Mouse (Mus musculus) adrenal gland, postnatal 36 days (tissue): ENCODE data around the gene Hnrnpul1. TPM values are rescaled to one million over a fixed set of nuclear protein-coding genes. Genes with fewer than 3 reads are reported as not detected.
A peak's percentile ranks its signal among the peaks of the same experiment; 100 is the strongest.
"Not testable (repeated sequence)": the region's sequence is repeated elsewhere in the genome, so short reads cannot be mapped to it uniquely, and the experiment has no call there.

Source experiments
- DNase-seq, 2 experiments: peaks; one replicate each; pipeline ENCODE4 v3.0.0; 2021; ENCODE audit warnings: mixed read lengths in 1 of 2
- long read RNA-seq, 2 experiments: library from polyadenylated mRNA; stranded (forward); transcript quantifications; one replicate each; pipeline ENCODE4 v2.0.0; 2021; ENCODE audit warnings: borderline sequencing depth in 2 of 2
- total RNA-seq, 2 experiments: library from RNA; stranded (reverse); gene quantifications; 2 replicates each; pipeline ENCODE4 v1.2.3; 2021

The Hnrnpul1 gene
- 100 to 1,000 TPM; 102 to 113 TPM for total RNA-seq
- long read RNA-seq, experiment 1, partial matches to known transcripts: 4 of 4 reads
- long read RNA-seq, experiment 1, other reads (novel, unspliced or antisense): 0 of 4 reads
- long read RNA-seq, experiment 2, transcript Hnrnpul1-205 (15 exons, 3,784 nt): major isoform, 6 of 9 reads
- long read RNA-seq, experiment 2, partial matches to known transcripts: 2 of 9 reads
- long read RNA-seq, experiment 2, other reads (novel, unspliced or antisense): 1 of 9 reads

DNA sequence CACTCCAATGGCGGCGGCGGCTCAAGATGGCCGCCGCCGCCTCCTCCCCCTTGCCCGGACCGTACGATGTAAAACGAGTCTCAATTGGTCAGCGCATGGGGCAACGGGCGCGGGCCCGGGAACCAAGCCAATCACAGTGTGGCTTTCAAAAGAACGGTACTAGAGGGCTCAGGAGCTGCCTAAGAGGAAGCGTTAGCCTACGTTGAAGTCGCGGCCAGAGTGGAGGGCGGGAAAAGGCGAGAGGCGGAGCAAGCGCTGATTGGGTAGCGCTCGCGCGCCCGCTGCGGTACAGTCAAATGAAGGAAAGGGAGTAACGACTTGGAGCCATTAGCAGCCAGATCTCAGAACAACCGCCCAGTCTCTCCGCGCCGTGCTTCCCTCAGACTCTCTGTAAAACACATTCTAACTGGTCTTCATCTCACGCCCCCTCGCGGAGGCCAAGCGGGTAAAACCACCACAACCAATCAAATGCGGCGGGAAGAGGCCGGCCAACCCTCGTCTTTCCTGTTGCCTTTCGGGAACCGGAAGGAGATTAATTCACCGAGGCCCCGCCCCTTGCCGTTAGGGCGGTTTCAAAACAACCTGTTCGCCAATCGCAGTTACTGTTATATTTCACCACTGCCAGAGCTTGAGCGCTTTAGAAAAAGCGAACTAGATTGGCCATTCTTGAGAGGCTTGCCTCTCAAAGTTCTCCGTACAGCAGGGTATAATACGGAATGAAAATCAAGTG, at the start of gene Hnrnpul1:
Gene Hnrnpul1 (minus strand): TSS at position 20 of the 730 bp plus-strand sequence.
- peak; percentile 98 for DNase-seq

DNA sequence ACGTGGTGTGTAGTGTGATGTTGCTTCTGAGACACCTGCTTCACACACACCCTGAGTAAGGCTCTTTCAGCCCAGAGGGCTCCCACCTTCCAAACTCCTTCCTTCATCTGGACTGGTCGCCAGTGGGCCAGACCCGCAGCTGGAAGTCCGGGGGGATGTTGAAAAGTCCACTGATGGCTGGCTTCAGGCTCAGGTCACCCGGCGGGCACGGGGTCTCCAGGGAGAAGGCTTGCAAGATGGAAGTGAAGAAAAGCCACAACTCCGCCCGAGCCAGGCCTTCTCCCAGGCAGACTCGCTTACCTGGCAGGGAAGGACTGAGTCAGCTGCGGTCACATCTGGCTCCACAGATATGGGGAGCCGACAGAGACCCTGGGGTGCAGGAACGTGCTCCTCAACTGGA, 48.9 kb upstream of the Hnrnpul1 start:
- no peak for DNase-seq

DNA sequence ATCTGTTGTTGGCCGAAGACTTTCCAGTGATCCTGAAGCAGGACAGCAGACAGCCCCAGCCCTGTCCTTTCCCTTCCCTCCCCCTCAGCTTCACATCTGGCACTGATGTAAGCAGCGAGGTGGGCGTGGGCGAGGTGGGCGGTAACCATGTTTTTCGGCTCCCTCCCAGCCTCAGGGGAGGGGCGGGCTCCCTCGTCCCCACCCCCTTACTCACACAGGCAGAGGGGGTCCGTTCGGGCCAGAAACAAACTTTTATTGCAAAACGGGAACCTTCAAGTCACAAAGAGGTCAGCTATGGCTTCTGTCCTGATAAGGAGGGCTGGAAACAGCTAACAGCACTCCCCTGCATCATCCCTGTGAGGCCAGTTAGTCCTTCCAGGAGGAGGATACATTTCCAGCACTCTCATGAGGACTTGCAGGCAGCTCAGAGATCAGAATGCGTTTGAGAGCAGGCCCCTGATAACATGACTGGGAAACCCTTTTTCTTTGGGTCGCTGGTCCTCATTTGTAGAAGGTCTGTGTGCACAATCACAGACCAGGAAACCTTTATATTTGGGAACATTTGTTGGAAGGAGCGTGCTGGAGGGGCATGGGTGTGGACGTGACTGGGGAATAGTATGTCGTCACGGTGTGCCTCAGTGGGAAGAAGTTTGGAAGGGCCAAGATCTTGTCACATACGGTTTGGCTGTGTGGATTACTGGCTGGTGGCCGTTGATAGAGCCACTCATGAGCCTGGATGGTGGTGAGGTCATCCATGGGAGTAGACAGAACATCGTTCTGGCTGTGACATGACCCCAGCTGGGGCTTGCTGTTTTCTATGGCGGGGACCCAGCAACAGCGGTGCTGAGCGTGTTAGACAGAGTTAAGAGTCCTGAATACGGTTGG, 47.9 kb upstream of the Hnrnpul1 start:
- DNase-seq: peak; percentile 51 to 54

DNA sequence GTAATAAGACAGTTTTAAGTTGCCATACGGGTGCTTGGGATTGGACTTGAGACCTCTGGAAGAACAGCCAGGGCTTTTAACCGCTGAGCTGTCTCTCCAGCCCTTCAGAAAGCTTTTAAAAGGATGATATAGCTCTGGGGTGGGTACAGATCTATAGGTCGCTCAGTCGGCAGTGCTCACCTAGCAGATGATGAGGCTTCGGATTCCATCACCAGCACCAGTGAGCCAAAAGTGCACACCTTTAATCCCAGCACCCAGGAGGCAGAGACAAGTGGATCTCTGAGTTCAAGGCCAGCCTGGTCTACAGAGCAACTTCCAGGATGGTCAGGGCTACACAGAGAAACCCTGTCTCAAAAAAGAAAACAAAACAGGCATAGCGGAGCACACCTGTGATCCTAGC, 46.5 kb upstream of the Hnrnpul1 start:
- no peak for DNase-seq

DNA sequence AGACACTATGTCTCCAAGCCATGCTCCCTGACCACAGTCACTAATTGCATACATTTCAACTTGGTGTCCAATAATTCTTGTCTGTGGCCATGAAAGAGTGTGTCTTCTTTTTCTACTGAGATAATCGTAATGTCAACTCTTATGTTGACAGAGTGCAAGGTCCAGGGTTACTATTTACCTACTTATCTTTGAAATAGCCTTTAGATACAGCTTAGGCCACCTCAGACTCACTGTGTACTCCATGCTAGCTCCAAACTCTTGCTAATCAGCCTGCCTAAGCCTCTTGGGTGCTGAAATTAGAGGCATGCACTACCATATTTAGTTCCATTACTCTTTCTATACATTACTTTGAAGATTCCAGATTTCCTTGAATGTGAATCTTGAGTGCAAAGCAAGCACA, 44.8 kb upstream of the Hnrnpul1 start:
- DNase-seq: no peak

DNA sequence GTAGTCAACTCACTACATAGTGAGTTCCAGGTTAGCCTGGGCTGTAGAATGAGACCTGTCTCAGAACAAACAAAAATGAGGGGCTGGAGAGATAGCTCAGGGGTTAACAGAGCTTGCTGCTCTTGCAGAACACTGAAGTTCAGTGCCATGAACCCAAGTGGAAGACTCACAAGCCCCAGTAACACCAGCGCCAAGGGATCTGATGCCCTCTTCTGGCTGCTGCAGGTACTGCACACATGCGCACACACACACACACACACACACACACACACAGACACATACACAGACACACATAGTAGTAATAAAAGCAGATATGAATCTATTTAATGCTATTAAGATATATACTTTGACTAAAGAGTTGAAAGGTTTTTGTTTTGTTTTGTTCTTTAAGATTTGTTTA, 44.0 kb upstream of the Hnrnpul1 start:
- DNase-seq: no peak

DNA sequence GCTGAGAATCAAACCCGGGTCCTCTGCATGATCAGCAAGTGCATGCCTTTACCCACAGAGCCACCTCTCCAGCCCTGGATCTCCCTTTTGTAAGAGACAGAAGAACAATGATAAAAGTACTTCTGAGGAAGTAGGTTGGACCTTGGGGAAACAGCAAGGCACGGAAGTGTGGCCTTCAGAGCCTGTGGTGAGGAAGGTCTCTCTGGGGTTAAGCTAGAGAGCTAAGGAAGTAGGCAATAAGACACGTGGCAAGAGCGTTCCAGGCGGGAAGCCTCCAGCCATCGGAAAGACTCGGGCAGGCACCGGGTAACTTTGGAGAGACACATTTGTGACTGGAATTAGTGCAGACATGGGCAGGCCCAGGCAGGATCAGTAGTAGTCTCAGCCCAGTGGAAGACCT, 40.2 kb upstream of the Hnrnpul1 start:
- no peak for DNase-seq

DNA sequence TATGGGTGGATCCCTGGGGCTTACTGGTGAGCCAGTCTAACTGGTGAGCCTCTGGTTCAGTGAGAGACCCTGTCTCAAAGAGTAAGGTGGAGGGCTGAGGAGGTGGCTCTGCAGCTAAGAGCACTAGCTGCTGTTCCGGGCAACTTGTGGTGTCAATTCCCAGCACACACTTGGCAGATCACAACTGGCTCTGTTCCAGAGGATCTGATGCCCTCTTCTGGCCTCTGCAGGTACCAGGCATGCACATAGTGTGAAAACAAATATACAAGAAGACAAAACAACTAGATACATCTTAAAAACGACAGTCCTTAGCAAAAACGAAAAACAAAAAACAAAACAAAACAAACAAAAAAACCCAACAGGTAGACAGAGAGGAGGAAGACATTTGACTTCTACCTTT, 39.1 kb upstream of the Hnrnpul1 start:
- DNase-seq: peak; percentile 49 to 63

DNA sequence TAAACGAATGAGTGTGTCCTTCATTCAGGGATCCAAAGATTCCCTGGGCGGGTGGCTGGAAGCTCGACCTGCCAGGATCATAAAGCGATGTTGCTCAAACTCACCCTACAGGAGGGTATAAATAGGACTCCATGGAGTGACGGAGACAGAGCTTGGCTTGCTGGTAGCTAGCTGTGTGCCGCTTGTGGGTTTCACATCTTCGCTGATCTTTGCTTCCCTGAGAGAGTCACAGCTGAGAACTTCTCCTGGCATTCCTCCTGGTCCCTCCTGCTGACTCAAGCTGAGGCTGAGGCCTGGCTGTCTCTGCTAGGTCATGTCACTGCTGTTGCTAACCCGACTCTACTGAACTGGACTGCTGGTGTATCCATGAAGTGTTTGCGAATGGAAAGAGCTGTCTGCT, 38.4 kb upstream of the Hnrnpul1 start:
- DNase-seq: not testable (repeated sequence)

DNA sequence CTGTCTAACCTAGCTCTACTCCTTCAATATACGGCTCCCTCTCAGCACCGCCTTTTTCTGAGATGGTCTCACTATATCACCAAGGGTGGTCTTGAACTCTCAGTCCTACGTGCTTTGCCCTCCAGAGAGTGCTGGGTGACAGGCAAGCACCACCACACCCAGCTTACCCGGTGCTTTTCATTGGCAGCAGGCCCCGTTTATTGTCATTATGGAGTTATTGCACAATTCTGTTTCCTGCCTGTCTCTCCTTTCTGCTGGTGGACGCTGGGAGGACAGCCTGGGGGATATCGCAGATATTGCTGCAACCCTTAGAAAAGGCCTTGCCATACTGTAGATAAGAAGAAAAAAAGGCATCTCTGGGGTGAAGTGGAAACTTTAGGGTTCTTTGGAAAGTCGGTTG, 36.1 kb upstream of the Hnrnpul1 start:
- DNase-seq: peak in 1 of 2 experiments; percentile 31

DNA sequence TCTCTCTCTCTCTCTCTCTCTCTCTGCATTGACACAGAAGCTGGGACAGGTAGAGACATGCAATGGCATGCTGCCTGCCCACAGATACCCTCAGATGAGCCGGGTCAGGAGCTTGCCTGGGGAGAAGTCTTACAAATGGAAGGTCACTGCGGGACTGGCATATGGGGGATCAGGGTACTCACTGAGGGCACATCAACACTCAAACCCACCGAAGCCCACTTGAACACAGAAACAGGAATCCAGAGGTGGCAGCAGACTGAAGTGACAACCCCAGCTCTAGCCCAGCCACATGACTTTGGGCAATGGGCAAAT, 34.5 kb upstream of the Hnrnpul1 start:
- DNase-seq: no peak

DNA sequence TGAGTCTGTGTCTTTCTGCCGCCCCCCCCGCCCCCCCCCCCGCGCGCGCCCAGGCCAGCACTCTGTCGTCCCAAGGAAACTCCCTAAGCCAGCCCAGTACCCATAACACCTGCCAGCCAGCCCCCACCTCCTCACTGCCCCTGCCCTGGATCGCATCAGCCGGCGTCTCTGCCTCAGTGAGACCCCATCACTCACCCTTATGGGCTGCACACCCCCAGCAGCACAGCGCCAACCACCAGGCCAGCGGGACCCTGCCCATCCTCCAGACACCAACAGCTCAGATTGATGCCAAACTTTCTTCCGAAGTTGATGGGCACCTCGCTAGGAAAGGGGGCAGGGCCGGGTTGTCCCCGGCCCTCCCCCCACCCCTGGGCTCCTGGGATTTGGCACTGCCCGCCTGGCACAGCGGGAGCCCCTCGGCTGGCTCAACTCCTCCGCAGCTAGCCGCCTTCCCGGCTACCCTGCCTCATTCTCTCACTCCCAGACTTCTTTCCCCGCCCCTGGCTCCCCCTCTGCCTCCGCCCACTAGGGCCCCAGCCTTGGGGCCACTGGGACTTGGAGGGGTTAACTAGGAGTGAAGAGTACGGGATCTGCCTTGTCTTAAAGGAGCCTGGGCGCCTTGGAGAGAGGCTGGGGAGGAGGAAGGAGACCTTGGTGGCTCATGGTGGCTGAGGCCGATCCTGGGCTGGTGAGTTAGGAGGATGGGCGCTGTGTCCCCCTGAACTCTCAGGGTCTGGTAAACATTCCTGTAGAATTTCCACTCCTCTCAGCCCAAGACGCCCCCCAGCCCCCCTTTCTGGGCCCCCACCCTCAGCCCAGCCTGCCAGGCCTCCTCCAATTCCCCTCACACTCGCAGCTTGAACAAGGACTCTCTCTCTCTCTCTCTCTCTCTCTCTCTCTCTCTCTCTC, 33.9 kb upstream of the Hnrnpul1 start, which contains the start of gene Axl:
Gene Axl (minus strand): TSS at position 486 of the 909 bp plus-strand sequence.
- peak; percentile 49 to 68 for DNase-seq

DNA sequence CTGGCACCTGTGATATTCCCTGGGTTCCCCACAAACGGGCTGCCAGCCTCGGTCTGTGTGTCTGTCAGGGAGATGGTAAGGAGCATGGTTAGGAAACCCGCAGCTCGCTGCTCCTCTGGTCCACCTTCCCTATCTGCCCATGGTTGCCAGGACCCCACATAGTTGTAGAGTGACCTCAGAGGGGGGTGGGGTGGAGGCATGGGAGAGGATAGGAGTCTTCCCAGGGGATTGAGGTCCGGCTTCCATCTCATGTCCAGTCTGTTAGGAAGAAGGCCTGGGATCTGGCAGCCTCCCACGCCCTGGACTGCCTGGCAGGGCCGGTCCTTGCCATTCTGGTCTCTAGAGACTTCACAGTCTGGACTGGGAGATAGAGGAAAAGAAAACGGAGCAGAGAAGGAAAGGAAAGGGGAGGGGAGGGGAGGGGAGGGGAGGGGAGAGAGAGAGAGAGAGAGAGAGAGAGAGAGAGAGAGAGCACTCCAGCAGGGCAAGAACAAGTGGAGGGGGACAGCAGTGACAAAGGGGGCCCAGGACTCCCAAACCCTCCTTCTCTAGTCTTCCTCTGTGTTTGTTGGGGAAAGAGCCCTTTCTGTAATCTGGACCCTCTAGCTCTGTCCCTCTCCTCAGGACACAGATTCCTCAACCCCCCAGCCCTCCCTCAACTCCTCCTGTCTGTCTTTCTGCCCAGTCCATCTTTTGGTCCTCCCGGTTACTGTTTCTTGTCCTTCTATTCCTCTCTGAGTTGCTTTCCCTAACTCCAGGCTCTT, 33.1 kb upstream of the Hnrnpul1 start:
- DNase-seq: peak in 1 of 2 experiments; percentile 43

DNA sequence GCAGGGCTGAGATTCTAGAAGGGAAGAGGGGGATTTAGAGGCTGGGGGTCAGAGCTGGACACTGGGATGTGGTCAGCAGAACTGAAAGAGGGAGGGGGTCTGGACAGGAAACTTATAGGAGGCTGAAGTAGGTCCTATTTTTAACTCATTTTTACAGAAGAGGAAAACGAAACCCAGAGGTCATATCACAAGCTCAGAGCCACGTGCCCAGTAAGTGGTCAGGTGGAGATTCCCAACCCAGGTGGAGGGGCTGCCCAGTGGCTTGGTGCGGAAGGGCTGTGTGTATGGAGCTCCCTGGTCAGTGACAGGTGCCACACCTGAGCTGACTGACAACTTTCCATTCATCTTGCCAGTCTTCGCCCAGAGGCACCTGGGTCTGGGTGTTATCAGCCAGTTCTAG, 32.4 kb upstream of the Hnrnpul1 start:
- no peak for DNase-seq

DNA sequence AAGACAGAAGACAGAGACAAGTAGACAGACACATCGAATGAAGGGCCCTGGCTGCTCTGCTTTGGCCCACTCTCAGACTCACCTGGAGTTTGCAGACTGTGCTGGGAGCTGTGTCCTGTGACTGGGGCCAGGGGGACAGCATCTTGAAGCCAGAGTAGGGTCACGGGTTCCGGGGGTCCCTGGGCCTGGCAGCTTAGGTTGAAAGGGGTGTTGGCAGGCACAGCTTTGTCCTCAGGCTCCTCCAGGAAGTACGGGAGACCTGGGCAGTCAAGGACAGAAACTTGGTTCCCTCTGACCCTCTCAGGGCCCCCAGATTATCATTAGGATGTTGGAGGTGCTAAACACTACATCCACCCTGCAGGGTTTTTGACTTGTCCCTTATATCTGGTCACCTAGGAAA, 31.2 kb upstream of the Hnrnpul1 start:
- no peak for DNase-seq

DNA sequence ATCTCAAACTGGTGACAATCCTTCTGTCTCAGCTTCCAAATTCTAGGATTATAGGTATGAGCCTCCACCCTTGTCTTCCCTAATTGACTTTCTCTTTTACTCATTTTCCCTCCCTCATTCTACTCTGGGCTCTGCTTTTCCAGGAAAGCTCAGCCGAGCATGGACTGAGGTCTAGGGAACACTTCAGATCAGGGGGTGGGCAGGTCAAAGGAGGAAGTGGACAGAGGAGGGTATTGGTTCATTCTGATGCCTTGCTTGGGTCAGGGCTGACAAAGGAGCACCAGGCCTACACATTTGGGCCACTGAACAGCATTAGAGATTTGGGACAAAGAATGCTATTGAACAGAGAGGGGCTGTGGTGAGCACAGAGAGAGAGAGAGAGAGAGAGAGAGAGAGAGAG, 30.3 kb upstream of the Hnrnpul1 start:
- no peak for DNase-seq

DNA sequence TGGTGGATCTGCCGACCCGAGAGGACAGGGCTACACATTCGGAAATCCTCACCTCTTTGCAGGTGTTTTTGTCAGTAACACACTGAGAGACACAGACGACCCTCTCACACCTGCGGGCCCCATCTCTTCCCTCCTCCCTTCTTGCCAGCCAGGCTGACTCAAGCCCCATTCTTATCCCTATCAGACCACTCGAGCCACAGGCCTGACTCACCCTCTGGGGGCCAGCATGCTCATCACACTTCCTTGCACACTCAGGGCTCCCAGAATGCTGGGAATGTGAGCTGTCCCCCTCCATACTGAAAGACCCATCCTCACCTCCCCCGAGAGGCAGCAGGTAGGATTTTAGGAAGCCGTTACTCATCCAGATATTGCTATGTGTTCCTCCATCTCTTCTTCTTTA, 29.2 kb upstream of the Hnrnpul1 start:
- no peak for DNase-seq

DNA sequence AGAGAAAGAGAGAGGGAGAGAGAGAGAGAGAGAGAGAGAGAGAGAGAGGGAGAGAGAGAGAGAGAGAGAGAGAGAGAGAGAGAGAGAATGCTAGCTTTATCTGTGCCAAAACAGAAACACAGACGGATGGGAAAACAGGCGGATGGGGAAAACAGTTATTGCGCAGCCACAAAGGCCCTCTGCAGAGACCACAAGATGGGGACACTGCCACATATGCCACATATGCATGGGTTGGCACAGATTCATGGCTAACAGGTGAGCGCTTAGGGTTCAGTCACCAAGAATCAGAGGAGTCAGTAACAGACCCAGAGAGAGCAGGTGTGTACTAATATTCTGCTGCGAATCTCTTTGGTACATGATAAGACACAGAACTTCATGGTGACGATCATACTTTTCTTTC, 28.2 kb upstream of the Hnrnpul1 start:
- no peak for DNase-seq

DNA sequence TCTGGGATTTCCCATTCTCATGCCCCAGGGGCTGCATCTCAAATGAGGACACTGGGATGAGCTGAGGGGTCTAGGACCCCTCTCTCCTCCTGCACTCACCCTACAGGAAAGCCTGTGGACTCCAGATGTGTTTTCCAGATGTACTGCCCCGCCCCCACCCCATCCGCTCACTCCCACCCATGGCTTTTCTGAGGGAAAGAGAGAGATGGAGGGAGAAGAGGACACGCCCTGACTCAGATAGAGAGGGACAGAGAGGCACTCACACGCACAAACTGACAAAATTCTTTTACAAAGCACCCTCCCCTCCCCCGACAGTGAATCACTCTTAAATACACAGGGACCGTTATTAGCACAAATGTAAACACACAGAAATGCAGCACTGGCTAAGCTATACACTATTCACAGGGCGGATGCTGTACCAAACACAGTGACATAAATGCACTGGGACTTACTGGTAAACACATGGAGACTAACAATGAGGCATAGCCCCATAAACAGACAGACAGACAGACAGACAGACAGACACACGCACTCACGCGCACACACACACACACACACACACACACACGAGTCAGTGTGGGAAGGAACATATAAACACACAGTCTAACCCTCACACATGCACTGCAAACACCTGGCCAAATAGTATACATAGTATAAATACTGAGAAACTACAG, 27.5 kb upstream of the Hnrnpul1 start:
- peak in 1 of 2 experiments; percentile 31 for DNase-seq

DNA sequence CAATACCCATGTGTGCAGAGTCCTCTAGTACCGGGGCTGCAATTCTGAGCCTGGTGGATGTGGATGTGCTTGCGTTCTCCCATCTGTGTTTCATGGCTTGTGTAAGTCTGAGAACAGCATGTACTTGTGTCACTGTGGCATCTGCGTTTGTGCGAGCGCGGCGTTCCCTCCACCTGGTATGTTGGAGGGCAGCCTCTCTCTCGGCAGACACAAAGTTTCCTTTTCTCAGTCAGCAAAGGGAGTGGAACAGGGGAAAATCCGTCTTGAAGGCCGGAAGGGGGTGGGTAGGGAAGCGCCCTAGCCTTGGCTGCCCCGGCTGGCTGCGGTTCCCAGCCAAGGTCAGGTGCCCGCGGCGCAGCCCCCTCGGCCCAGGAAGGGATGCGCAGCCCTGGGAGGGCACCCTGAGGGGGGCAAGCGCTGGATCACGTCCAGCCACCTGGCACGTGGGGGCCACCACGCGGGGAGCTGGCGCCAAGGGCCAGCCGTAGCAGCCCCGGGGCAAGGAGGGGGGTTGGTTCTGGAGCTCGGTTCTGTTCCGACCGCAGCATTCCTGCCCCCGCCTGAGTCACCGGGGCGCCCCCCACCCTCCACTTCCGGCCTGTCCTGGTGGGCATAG, 26.9 kb upstream of the Hnrnpul1 start:
- DNase-seq: peak; percentile 53 to 74
